Mouse (Mus musculus) brain, embryonic 14.5 days (tissue): ENCODE data around the gene Sync. TPM values are rescaled to one million over a fixed set of nuclear protein-coding genes. Genes with fewer than 3 reads are reported as not detected.

ENCODE experiments used
- DNase-seq: peaks from one replicate; pipeline ENCODE4 v3.0.0-alpha.2; 2011; ENCODE audit warnings: low read depth
- CTCF ChIP-seq: fragments of 200-500 bp; IDR thresholded peaks from 2 replicates; pipeline ENCODE4 v1.5.1; 2012; ENCODE audit warnings: inconsistent platforms, mild to moderate bottlenecking, moderate library complexity, borderline replicate concordance; ENCODE audit not compliant: insufficient read depth, insufficient read length; ENCODE audit errors: extremely low read depth
- POLR2A ChIP-seq: fragments of 200-500 bp; IDR thresholded peaks from 2 replicates; pipeline ENCODE4 v1.6.1; 2012; ENCODE audit warnings: mild to moderate bottlenecking, inconsistent platforms, borderline replicate concordance; ENCODE audit not compliant: poor library complexity, insufficient read depth, insufficient read length, severe bottlenecking; ENCODE audit errors: extremely low read depth
- polyA plus RNA-seq: library from polyadenylated mRNA; depleted of rRNA; stranded (reverse); fragments of >200 nt; gene quantifications from 2 replicates; pipeline ENCODE4 v1.2.3, GENCODE M21; 2012

Sync gene
- polyA plus RNA-seq, 1 experiment: 1.1 TPM

DNA sequence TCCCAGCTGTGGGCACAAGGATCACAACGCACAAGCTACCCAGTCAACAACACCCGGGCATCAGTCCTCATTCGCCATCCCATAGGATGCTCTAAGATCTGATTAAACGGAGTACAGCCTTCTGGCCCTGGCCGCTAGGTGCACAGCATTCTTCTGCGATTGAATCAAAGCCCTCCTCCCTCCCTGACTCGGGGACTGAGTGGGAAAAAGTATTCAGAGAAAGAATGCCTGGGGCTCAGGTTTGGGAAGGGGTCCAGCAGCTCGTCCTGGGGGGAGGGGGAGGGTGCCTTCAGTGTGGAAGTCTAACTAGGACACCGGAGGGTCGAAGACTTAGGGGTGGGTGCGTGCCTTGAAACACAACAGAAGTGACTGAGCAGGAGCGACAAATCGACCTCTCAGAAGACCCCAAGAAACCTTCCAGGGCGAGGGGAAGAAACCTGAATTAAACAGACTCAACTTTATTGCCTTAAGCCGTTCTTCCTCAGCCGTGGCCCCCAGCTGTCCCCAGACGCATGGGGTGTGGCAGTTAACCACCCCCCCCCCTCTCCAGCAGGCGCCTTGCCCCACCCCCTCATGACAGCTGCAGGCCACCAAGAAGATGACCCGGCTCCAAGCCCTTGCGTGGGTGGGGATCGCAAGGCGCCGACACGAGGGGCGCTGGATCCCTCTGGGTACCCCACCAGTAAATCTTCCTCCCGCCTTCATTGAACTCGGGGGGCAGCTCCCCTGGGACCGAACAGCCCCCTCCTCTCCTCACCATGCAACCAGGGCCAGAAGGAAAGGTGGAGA is 540 bp upstream of the Sync start:
- TF ChIP-seq CTCF: peak; percentile 37; the same call in 1 of the 2 replicates
- no peak for TF ChIP-seq POLR2A

DNA sequence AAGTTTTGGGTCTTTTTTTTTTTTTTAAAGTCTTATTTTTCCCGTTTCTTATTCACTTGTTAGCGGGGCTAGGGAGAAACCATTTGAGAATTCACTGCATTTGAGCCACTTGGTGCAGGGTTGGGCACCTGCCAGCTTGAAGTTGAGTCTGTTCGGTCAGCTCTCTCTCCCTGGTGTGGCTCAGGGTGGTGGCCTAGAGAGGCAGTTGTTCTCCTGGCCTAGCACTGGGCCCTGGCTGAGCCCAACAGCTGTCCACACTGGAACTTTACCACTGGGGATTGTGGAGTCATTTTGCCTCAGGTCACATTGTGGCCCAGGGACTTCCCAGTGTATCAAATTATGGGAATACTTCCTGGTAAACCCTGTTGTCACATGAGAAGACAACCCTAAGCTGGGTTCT is 650 bp downstream of the Sync start:
- TF ChIP-seq POLR2A (no peak), CTCF (no peak)

More for the DNA sequence above, 540 bp upstream of the Sync start:
- DNase-seq: peak; percentile 55

DNA sequence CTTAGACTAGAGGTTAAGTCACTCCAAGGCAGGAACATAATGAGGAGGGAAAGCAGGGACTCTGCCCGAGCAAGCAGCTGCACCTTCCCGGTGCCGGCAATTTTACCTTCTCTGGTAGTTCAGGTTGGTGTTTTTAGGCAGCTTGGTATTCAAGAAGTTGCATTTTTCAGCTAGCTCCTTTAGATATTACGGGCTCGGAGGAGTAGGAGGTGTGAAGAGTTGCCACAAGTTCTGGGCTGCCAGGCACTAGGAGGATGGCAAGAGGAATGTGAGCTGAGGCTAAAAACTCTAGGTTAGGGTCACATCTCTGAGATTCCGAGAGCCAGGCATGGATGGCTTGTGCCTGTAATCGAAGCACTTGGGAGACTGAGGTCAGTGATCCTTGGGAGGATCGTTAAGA is 2.3 kb downstream of the Sync start:
- TF ChIP-seq CTCF (no peak), POLR2A (no peak)
- no peak for DNase-seq

More for the DNA sequence above, 650 bp downstream of the Sync start:
- no peak for DNase-seq

DNA sequence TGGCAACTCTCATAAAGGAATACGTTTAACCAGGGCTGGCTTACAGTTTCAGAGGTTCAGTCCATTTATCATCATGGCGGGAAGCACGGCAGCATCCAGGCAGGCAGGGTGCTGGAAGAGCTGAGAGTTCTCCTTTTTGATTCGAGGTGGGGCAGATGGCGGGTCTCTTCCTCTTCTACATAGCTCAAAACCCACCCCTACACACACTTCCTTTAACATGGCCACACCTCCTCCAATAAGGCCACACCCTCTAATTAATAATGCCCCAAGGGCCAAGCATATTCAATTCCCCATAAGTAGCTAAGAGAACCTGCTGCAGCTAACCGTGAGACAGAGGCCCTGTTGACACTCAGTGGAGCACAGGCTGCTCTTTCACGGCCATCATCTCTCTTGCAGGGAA is 5.4 kb downstream of the Sync start:
- no peak for TF ChIP-seq CTCF
- no peak for TF ChIP-seq POLR2A
- DNase-seq: no peak

DNA sequence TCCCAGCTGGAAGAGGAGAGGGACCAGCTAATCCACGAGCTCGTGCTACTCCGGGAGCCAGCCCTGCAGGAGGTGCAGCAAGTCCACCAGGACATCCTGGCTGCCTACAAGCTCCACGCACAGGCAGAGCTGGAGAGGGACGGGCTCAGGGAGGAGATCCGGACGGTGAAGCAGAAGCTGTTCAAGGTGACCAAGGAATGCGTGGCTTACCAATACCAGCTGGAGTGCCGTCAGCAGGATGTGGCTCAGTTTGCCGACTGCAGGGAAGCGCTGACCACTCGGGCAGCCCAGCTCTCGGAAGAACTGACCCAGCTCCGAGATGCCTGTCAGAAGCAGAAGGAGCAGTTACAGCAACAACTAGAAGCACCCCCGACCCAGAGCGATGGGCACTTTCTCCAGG is 6.3 kb downstream of the Sync start:
- TF ChIP-seq CTCF: no peak
- no peak for TF ChIP-seq POLR2A
- DNase-seq: no peak

DNA sequence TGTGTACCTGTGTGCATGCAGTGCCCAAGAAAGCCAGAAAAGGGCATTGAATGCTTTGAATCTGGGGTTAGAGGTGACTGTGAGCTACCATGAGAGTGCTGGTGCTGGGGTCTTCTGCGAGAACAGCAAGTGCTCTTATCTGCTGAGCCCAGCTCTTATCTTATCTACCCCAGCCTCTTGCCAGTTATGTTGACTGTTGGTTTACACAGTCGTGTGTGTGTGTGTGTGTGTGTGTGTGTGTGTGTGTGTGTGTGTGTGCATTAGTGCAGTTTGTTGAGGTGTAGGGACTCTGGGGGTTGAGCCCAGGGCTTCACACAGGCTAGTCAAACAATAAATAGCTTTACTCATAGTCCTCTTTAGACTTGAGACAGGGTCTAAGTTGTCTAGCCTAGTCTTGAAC is 7.8 kb downstream of the Sync start:
- TF ChIP-seq CTCF: no peak
- no peak for TF ChIP-seq POLR2A

DNA sequence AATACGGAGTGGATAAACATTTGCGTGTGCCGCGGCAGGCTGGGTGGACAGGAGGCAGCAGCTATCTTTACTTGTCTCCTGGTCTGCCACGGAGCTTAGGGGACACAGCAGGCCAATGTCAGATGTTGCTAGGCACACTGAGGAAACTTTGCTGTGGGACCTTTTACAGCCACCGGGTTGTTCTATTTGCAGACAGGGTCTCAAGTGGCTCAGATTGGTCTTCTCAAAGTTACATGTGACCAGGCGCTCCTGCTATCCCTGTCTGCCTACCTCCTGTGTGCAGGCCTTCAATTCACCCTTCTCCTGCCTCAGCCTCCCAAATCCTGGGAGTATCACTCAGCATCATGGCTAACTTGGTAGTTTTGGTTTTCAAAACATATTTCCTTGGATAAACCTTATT is 8.6 kb downstream of the Sync start:
- DNase-seq: no peak
- no peak for TF ChIP-seq POLR2A
- TF ChIP-seq CTCF: no peak

More for the DNA sequence above, 7.8 kb downstream of the Sync start:
- DNase-seq: no peak

DNA sequence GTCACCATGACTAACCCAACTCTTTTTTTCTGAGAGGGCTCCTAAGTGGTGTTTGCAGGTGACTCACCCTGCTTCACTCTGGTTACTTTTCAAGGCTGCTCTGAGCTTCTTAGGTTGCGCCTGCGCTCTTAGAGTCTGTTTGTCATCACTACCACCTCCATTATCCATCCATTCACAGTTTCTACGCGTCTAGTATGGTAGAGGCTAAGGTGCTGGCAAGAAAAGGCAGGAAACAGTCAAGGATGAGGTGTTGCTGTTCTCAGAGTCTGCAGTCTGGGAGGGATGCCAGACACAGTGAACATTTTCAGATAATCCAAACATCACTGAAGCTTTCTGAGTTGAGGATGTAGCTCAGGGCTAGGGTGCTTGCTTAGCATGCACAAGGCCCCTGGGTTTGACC is 10.3 kb downstream of the Sync start:
- TF ChIP-seq CTCF (no peak), POLR2A (no peak)
- no peak for DNase-seq

DNA sequence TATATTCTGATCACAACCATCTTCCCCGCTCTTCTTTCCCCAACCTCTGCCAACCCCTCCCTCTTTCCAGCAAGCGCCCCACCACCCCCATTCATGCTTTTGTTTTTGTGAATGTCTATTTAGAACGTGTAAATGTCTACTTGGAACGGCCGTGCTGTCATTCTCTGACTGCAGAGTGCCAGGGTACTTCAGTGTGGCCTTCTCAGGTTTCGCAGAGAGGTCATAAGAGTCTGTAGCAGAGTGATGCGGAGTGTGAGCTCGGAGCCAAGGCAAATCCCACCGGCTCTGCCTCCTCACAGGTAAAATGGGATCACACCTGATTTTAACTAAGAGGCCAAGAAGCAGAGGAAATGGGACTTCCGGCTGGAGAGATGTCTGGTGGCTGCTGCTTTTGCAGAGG is 11.7 kb downstream of the Sync start:
- TF ChIP-seq CTCF (no peak), POLR2A (no peak)
- peak; percentile 36 for DNase-seq

DNA sequence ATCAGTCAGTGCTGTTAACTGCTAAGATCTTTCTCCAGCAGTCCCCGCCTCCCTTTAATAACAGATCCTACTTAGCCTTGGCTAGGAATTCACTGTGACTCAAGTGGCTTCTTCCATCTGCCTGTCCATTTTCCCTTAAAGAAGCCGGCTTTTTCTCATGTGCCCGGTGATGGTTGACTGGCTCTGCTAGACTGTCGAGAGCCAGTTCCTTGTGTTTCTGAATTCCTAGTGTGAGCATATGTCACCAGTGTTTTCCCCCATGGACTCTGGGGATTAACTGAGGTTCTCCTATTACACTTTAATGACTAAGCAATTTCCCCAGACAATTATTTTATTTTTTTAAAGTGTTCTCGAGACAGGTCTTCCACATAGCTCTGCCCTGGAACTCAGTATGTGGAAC is 16.0 kb downstream of the Sync start:
- DNase-seq: peak; percentile 11
- TF ChIP-seq POLR2A (no peak), CTCF (no peak)

DNA sequence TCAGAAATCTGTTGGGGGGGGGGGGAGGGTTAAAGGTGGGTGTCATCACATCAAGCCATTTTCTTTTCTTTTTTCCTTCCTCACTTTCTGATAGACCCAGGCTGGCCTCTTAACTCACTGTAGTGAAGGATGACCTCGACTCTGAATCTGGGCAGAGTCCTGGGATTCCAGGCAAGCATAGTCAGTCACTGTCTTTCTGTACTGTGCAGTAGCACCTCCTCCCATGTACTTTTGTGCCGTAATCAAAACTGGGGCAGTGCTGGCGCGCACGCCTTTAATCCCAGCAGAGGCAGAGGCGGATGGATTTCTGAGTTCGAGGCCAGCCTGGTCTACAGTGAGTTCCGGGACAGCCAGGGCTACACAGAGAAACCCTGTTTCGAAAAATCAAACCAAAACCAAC is 16.4 kb downstream of the Sync start:
- no peak for TF ChIP-seq POLR2A
- no peak for DNase-seq

DNA sequence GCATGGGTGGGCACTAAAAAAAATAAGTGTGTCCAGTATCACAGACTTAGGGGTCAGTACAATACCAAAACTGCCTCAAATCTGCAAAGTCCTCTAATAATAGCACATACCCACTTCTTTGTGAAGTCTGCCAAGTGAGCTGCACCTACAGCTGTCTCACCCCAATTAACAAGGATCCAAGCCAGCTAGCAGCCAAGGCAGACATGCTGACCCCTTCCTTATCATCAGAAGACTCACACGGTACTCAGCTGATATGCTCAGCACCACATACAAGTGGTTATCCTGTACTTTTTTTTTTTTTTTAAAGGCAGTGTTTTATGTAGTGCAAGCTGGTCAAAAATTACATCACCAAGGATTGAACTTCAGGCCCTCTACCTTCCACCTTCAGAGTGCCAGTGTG is 16.9 kb downstream of the Sync start:
- TF ChIP-seq CTCF (no peak), POLR2A (no peak)
- no peak for DNase-seq
